Mouse (Mus musculus) kidney, embryonic 16.5 days (tissue): ENCODE measurements at regions not wholly inside any gene's neighbourhood (a gene's known extent, or its start where the extent isn't known, plus 50 kb on each side); places are given as distances from the start of the nearest gene placed in this dataset.

Source experiments
- ATAC-seq: fragments of 200-750 bp; cut with Nextera tagmentation; 2 replicates; pipeline ENCODE4 v1.8.0; 2017; ENCODE audit warnings: moderate TSS enrichment; ENCODE audit not compliant: low FRiP score, low TSS enrichment
- H3K27ac ChIP-seq: fragments of 300-500 bp; sonication (generic); 2 replicates; pipeline ENCODE4 v1.5.1; 2014; ENCODE audit warnings: low read length
- H3K27me3 ChIP-seq: fragments of 300-500 bp; sonication (generic); 2 replicates; pipeline ENCODE4 v1.6.1; 2014; ENCODE audit warnings: low read length, control low read depth, mixed read lengths; ENCODE audit not compliant: insufficient read depth
- H3K36me3 ChIP-seq: fragments of 300-500 bp; sonication (generic); 2 replicates; pipeline ENCODE4 v1.6.1; 2014; ENCODE audit warnings: low read length, control low read depth, mixed read lengths; ENCODE audit not compliant: insufficient read depth
- H3K4me1 ChIP-seq: fragments of 300-500 bp; sonication (generic); 2 replicates; pipeline ENCODE4 v1.6.1; 2014; ENCODE audit warnings: low read length, control low read depth, mixed read lengths; ENCODE audit not compliant: insufficient read depth
- H3K4me2 ChIP-seq: fragments of 300-500 bp; sonication (generic); replicated peaks from 2 replicates; pipeline ENCODE4 v1.6.1; 2014; ENCODE audit warnings: low read depth, low read length
- H3K4me3 ChIP-seq: fragments of 300-500 bp; sonication (generic); 2 replicates; pipeline ENCODE4 v1.5.1; 2014; ENCODE audit warnings: mild to moderate bottlenecking, low read length
- H3K9ac ChIP-seq: fragments of 300-500 bp; sonication (generic); replicated peaks from 2 replicates; pipeline ENCODE4 v1.6.1; 2014; ENCODE audit warnings: low read length
- H3K9me3 ChIP-seq: fragments of 300-500 bp; sonication (generic); 2 replicates; pipeline ENCODE4 v1.6.1; 2016; ENCODE audit warnings: low read length, control low read depth
- WGBS: fragments of 180-500 bp; shearing (Covaris S2); extraction: QIAGEN DNeasy Blood & Tissue Kit; methylation state at CpG from one replicate; pipeline ENCODE4 v1.1.7; 2014; 5-methylcytosine and 5-hydroxymethylcytosine counted together

DNA sequence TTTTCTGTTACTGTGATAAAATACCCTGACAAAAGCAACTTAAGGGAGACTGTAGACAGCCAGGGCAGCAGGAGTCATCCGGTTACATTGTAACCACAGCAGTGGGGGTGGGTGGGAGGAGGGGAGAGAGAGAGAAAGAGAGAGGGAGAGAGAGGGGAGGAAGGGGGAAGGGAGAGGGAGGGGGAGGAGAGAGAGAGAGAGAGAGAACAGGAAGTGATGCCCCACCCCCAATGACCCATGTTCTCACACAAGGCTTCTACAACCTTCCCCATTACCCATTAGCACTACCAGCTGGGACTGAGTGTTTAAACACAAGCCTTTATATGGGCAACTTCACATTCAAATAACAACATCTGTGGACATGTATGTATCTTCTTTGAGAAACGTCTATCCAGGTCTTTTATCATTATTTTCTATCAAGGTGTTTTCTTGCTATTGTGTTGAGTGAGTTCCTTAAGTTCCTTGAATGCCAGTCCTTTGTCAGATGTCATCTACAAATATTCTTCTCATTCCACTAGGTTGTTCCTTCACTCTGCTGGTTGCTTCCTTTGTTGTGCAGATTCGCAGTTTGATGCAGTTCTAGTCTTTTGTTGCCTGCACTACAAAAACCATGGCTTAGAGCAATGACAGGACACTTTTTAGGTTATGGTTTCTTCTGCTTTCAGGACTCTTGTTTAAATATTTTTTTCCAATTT is 274.7 kb upstream of the Ddx18 start:
- no peak for ATAC-seq
- no peak overlapping the region for H3K4me2 ChIP-seq
- H3K4me3 ChIP-seq, result no peak overlapping the region
- 65% methylated on average over 3 of the region's 3 CpGs for WGBS
- H3K27me3 ChIP-seq, result no peaks in the 10 kb centered on the region
- H3K9me3 ChIP-seq, result no peaks in the 10 kb centered on the region
- H3K36me3 ChIP-seq, result no peaks in the 10 kb centered on the region
- no peak overlapping the region for H3K9ac ChIP-seq
- no peaks in the 10 kb centered on the region for H3K4me1 ChIP-seq
- no peak overlapping the region for H3K27ac ChIP-seq

DNA sequence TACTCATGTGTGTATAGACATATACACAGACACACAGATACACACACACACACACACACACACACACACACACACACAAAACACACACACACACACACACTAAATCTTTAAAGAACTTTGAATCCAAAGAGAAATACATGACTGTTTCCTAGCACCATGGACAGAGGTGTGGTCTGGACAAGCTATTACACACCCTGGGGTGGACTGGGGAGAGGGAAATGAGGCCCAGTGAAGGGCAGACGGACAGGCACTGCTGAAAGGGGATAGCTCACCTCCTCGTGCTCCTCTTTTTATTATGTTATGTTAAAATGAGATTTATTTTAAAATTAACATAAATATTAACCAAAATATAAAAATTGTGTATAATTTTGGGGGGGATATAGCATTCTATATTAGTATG is 265.8 kb upstream of the Ddx18 start:
- Histone ChIP-seq H3K4me1 (no peaks in the 10 kb centered on the region), H3K4me2 (no peak overlapping the region), H3K27ac (no peak overlapping the region), H3K36me3 (no peaks in the 10 kb centered on the region), H3K27me3 (no peaks in the 10 kb centered on the region), H3K9ac (no peak overlapping the region), H3K9me3 (no peaks in the 10 kb centered on the region), H3K4me3 (no peak overlapping the region)
- WGBS, result 12% methylated on average over 2 of the region's 2 CpGs
- peak; percentile 83; the same call in 1 of the 2 replicates for ATAC-seq

DNA sequence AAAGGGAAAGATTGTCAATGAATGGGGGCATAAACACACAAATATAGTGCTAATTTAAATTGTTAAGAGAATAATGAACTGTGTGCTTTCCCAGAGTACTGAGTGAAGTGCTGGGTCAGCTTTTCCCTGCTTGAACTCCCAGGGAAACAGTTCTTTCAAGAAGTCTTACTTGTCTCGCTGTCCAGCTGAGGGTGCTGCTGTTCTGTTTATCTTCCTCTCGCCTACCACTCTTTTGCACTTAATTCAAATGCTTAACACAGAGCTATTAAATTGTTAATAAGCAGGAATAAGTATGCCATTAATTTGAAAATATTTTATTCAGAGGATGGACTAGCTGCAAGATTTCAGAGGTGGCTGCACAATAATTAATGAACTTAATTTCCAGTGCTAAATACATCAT is 262.5 kb upstream of the Ddx18 start:
- Histone ChIP-seq H3K4me2 (no peak overlapping the region), H3K36me3 (no peaks in the 10 kb centered on the region), H3K27ac (no peak overlapping the region), H3K4me1 (no peaks in the 10 kb centered on the region), H3K9ac (no peak overlapping the region), H3K27me3 (no peaks in the 10 kb centered on the region), H3K9me3 (no peaks in the 10 kb centered on the region), H3K4me3 (no peak overlapping the region)
- no peak for ATAC-seq
- WGBS, result 62% methylated on average over 2 of the region's 2 CpGs

DNA sequence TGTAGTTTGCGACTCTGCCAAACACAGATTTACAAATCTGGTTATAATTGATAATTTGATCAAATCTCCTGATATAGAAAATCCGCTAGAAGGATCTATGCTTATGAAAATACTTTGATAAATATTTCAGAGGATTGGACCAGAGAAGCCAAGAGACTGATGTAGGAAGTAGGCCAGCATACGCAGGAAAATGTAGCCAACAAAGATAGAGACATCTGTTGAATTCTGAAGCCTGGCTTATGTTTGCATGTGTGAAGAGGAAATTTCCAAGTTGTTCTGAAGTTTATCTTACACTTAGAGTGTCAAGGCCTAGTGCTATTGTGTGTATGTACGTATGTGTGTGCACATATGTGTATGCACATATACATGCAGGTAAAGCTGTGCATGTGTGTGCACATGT is 255.2 kb upstream of the Ddx18 start:
- WGBS, result 89% methylated on average over 4 of the region's 4 CpGs
- no peaks in the 10 kb centered on the region for H3K27me3 ChIP-seq
- no peak overlapping the region for H3K27ac ChIP-seq
- no peaks in the 10 kb centered on the region for H3K4me1 ChIP-seq
- H3K4me3 ChIP-seq, result no peak overlapping the region
- no peaks in the 10 kb centered on the region for H3K9me3 ChIP-seq
- no peak overlapping the region for H3K9ac ChIP-seq
- ATAC-seq, result no peak
- H3K36me3 ChIP-seq, result no peaks in the 10 kb centered on the region
- no peak overlapping the region for H3K4me2 ChIP-seq

DNA sequence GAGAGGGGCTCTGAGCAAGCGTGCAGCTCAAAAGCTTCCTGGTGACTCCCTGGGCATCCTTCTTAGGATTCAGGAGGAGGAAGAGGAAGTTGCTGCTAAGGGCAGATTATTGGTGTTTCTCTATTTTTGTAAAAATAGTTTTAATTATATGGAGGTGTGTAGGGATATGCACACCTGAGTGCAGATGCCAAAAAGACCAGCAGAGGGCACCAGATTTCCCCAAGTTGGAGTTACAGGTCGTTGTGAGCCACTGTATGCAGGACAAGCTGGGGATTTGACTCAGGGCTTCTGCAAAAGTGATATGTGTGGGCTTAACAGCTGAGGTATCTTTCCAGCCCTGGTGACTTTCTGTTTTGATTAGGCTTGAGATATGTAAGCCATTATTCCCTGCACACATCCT is 235.5 kb upstream of the Ddx18 start:
- H3K4me1 ChIP-seq, result no peaks in the 10 kb centered on the region
- no peak overlapping the region for H3K4me3 ChIP-seq
- ATAC-seq, result no peak
- WGBS, result 64% methylated on average over 2 of the region's 2 CpGs
- no peak overlapping the region for H3K4me2 ChIP-seq
- no peak overlapping the region for H3K9ac ChIP-seq
- peaks cover 3% of the 10 kb centered on the region; the same call in 1 of the 2 replicates for H3K9me3 ChIP-seq
- no peaks in the 10 kb centered on the region for H3K27me3 ChIP-seq
- H3K27ac ChIP-seq, result no peak overlapping the region
- no peaks in the 10 kb centered on the region for H3K36me3 ChIP-seq

DNA sequence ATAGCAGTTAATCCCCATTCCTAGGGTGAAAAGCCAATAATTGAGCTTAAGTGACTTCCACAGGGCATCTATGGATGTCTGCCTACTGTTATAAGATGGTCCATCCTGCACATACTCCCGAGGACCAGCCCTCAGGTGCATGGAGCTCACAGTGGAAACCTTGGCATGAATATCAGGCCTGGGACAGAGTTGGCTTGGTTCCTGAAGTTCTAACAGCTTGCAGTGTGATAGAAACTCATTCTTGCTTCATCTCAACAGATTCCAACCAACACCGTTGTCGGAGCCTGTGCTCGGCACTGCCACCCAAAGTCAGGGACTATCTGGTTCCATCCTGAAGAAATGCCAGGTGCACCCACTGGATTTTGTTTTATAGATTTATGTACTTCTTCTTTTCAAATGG is 234.7 kb upstream of the Ddx18 start:
- H3K4me2 ChIP-seq, result no peak overlapping the region
- ATAC-seq, result no peak
- H3K9ac ChIP-seq, result no peak overlapping the region
- H3K36me3 ChIP-seq, result no peaks in the 10 kb centered on the region
- peaks cover 3% of the 10 kb centered on the region; the same call in 1 of the 2 replicates for H3K9me3 ChIP-seq
- H3K4me3 ChIP-seq, result no peak overlapping the region
- 93% methylated on average over 4 of the region's 4 CpGs for WGBS
- H3K27me3 ChIP-seq, result no peaks in the 10 kb centered on the region
- no peaks in the 10 kb centered on the region for H3K4me1 ChIP-seq
- no peak overlapping the region for H3K27ac ChIP-seq

DNA sequence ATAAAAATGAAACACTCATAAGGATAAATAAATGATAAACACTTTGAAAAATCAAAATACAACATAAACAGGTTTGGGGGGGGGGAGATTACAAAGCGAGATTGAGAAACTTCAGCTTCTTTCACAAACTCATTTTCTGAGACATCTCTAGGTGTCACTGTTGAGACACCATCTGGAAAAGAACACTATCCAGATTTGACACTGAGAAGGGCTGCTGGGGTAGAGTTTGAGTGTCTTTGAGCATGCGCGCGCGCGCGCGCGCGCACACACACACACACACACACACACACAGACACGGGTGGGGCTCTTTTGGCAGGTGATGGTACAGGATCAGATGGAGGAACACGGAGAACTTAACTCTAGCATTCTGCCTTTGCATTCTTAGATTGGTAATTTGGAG is 230.7 kb upstream of the Ddx18 start:
- no peak for ATAC-seq
- 84% methylated on average over 12 of the region's 12 CpGs for WGBS
- no peak overlapping the region for H3K9ac ChIP-seq

DNA sequence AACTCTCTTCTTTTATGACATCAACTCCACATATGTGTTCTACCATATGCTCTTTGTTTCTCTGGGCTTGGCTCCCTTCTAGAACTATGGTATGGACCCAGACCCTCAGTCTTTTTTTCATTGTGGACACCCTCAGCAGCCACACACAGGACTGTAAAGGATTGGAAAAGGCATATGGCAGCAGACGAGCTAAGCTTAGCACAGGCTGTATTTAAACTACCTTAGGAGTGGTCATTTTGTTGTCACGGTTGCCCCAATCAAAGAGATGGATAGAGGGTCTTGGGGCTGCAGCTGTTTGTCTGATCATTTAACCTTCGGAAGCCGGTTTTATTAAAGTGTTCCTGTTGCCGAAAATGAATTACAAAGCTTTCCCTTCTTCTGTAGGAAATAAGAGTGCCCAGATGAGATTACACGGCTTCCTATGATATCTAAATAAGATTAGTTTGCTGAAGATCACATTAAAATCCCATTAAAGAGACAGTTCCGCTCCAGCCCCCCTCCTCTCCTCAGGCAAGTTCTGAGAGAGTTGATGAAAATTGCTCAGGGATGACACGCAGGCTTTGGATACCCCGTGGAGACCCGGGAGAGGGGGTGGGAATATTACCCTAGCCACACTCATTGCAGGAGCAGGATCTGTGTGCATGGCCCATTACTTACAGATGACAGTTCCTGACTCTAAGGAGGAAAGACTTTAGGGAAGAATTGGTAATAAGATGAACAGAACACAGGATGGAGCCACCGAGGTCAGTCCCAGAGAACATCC is 227.4 kb upstream of the Ddx18 start:
- H3K27ac ChIP-seq, result no peak overlapping the region
- 57% methylated on average over 11 of the region's 11 CpGs for WGBS
- H3K4me1 ChIP-seq, result no peaks in the 10 kb centered on the region
- no peaks in the 10 kb centered on the region for H3K27me3 ChIP-seq
- no peak overlapping the region for H3K4me3 ChIP-seq
- no peaks in the 10 kb centered on the region for H3K36me3 ChIP-seq
- no peak overlapping the region for H3K9ac ChIP-seq
- no peak overlapping the region for H3K4me2 ChIP-seq
- H3K9me3 ChIP-seq, result no peaks in the 10 kb centered on the region
- ATAC-seq, result peak; percentile 42; the same call in 1 of the 2 replicates

More for the DNA sequence above, 230.7 kb upstream of the Ddx18 start:
- no peaks in the 10 kb centered on the region for H3K36me3 ChIP-seq
- H3K4me1 ChIP-seq, result no peaks in the 10 kb centered on the region
- H3K9me3 ChIP-seq, result peaks cover 2% of the 10 kb centered on the region; the same call in 1 of the 2 replicates
- H3K4me2 ChIP-seq, result no peak overlapping the region
- H3K27ac ChIP-seq, result no peak overlapping the region
- no peak overlapping the region for H3K4me3 ChIP-seq
- H3K27me3 ChIP-seq, result no peaks in the 10 kb centered on the region

DNA sequence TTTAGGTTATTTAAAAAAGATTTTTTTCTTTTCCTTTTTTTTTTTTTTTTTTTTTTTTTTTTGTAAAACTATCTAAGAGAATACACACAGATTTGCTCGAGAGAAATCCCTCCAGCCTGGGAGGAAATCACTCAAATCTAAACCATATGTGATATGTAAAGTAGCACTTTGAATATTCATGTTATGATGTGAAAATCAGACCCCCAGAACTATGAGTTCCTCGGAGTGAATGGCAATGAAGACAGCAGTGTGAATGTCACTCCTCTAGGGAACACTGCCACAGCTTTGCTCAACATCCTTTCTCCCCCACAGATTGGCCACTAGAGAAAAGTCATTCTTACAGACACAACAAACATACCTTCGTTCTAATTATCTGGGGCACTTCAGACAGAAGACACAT is 217.8 kb upstream of the Ddx18 start:
- no peaks in the 10 kb centered on the region for H3K9me3 ChIP-seq
- 34% methylated on average over 3 of the region's 3 CpGs for WGBS
- no peak overlapping the region for H3K4me3 ChIP-seq
- H3K27me3 ChIP-seq, result no peaks in the 10 kb centered on the region
- H3K4me1 ChIP-seq, result no peaks in the 10 kb centered on the region
- H3K9ac ChIP-seq, result no peak overlapping the region
- H3K27ac ChIP-seq, result no peak overlapping the region
- no peak for ATAC-seq
- H3K4me2 ChIP-seq, result no peak overlapping the region
- H3K36me3 ChIP-seq, result no peaks in the 10 kb centered on the region

DNA sequence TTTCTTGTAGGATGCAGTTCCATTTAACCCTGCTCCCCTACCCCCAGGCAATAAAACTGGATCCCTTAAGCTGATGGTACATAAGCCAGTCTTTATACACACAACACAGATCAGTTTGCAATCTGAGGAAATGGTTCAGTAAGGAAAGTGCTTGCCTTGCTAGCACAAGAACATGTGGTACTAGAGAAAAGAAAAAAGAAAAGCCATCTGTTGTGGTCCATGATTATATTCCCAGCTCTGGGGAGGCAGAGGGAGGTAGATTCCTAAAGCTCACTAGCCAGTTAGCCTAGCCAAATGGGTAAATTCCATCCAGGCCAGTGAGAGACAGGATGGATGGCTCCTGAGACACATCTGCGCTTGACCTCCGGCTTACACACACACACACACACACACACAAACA is 206.2 kb upstream of the Ddx18 start:
- Histone ChIP-seq H3K9me3 (no peaks in the 10 kb centered on the region), H3K36me3 (no peaks in the 10 kb centered on the region), H3K4me3 (no peak overlapping the region), H3K4me2 (no peak overlapping the region), H3K4me1 (0 out of 2 replicates have a peak, but pooled peaks cover 2% of the 10 kb centered on the region), H3K9ac (no peak overlapping the region), H3K27ac (no peak overlapping the region), H3K27me3 (no peaks in the 10 kb centered on the region)
- ATAC-seq, result no peak
- 86% methylated on average over 2 of the region's 2 CpGs for WGBS
